Mouse (Mus musculus): ENCODE measurements at regions not wholly inside any gene's neighbourhood (a gene's known extent, or its start where the extent isn't known, plus 50 kb on each side); places are given as distances from the start of the nearest gene placed in this dataset.

- intact Hi-C loops (cut with DNase I), result no loop called here
- DNase-seq, result no peak
Observed at GRCm38 (mm10) chr15:25524189-25524588, 98.1 kb upstream of the Myo10 start.

GRCm38 (mm10) chr15:25525337-25525736 is 97.0 kb upstream of the Myo10 start:
- peak in 1 of 2 experiments; percentile 15 for DNase-seq
- intact Hi-C loops (cut with DNase I), result loop anchor here (1.0 kb wide), 1 partner anchor 97 kb away; the partner anchor contains the start of gene Myo10

- intact Hi-C loops (cut with DNase I), result loop anchor here (5.0 kb wide), 1 partner anchor 49 kb away; no protein-coding TSS in a partner anchor
- no peak for DNase-seq
Observed at GRCm38 (mm10) chr15:25536451-25537334, 85.6 kb upstream of the Myo10 start.

- no peak for DNase-seq
- intact Hi-C loops (cut with DNase I), result loop anchor here (5.0 kb wide), 2 partner anchors 43 to 52 kb away; no protein-coding TSS in a partner anchor
Observed at GRCm38 (mm10) chr15:25539344-25540176, 82.8 kb upstream of the Myo10 start.

GRCm38 (mm10) chr15:25542382-25542781 is 79.9 kb upstream of the Myo10 start:
- intact Hi-C loops (cut with DNase I), result loop anchor here (5.0 kb wide), 1 partner anchor 40 kb away; no protein-coding TSS in a partner anchor

GRCm38 (mm10) chr15:25546185-25546584 is 76.1 kb upstream of the Myo10 start:
- intact Hi-C loops (cut with DNase I), result no loop called here
- no peak for DNase-seq

More at GRCm38 (mm10) chr15:25542382-25542781, 79.9 kb upstream of the Myo10 start:
- DNase-seq, result no peak

GRCm38 (mm10) chr15:25550269-25551054 is 71.9 kb upstream of the Myo10 start:
- no peak for DNase-seq
- intact Hi-C loops (cut with DNase I), result no loop called here

- intact Hi-C loops (cut with DNase I), result no loop called here
- DNase-seq, result no peak
Observed at GRCm38 (mm10) chr15:25554945-25555344, 67.4 kb upstream of the Myo10 start.

- intact Hi-C loops (cut with DNase I), result no loop called here
- DNase-seq, result no peak
Observed at GRCm38 (mm10) chr15:25555852-25556251, 66.5 kb upstream of the Myo10 start.

- intact Hi-C loops (cut with DNase I), result no loop called here
- DNase-seq, result no peak
Observed at GRCm38 (mm10) chr15:25557566-25557965, 64.8 kb upstream of the Myo10 start.

GRCm38 (mm10) chr15:25558240-25558639 is 64.1 kb upstream of the Myo10 start:
- intact Hi-C loops (cut with DNase I), result no loop called here
- DNase-seq, result peak; percentile 26 to 37

GRCm38 (mm10) chr15:25563641-25564040 is 58.7 kb upstream of the Myo10 start:
- DNase-seq, result no peak
- intact Hi-C loops (cut with DNase I), result no loop called here

- intact Hi-C loops (cut with DNase I), result no loop called here
- no peak for DNase-seq
Observed at GRCm38 (mm10) chr15:25572495-25572894, 49.8 kb upstream of the Myo10 start.

All from heart, postnatal 36 days (tissue).